28 mouse cellular contexts compared by ENCODE assay signal in the genomic region with DNA sequence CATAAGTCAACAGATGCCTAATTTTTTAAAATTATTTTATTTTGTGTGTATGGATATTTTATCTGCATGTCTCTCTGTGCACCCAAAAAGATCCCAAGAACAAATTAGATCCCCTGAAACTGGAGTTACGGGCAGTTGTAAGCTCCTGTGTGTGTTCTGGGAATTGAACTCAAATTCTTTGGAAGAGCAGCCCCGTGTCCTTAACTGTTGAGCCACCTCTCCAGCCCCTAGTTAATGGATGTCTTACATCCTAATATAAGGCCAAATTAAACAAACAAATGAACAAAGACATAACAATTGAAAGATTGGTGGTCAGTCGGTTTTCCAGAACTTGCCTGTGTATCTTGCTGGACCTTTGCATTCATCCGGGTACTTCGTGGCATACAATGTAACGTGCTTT.
"Had no signal": no experiment of that assay in that cellular context is flagged by ENCODE, and none has a peak within 500 bp of the region (broad histone marks: within the 10 kb centered on the region; RNA-seq: fewer than 3 reads in every experiment).

No protein-coding gene starts in this region.

- H3K9me3 ChIP-seq: embryonic facial prominence, embryonic 10.5 days; embryonic facial prominence, embryonic 12.5 days; embryonic facial prominence, embryonic 13.5 days; embryonic facial prominence, embryonic 15.5 days; forebrain, embryonic 10.5 days; forebrain, embryonic 12.5 days; forebrain, embryonic 13.5 days; forebrain, embryonic 15.5 days had no signal

- DNase-seq: cerebellum, adult 2 months; cerebellum, adult 8-10 months; cerebellum, adult 9-10 months; cerebellum, adult 9-11 months; cerebellum, postnatal 10 days; cerebellum, postnatal 25 days; cerebellum, postnatal 36 days; embryo, embryonic 11 days; forebrain, postnatal 0 days; gastrocnemius, adult 2 months; gastrocnemius, postnatal 10 days; gastrocnemius, postnatal 14 days; gastrocnemius, postnatal 25 days; gastrocnemius, postnatal 36 days; heart, adult 11 months; heart, adult 18-20 months; heart, adult 2 months had no signal

- H3K4me2 ChIP-seq: embryonic facial prominence, embryonic 12.5 days; embryonic facial prominence, embryonic 13.5 days; embryonic facial prominence, embryonic 15.5 days; forebrain, embryonic 12.5 days; forebrain, embryonic 13.5 days; forebrain, embryonic 15.5 days had no signal

- H3K36me3 ChIP-seq: embryonic facial prominence, embryonic 10.5 days; embryonic facial prominence, embryonic 12.5 days; embryonic facial prominence, embryonic 13.5 days; embryonic facial prominence, embryonic 15.5 days; forebrain, embryonic 10.5 days; forebrain, embryonic 12.5 days; forebrain, embryonic 15.5 days had no signal

- H3K4me1 ChIP-seq: embryonic facial prominence, embryonic 12.5 days; embryonic facial prominence, embryonic 13.5 days; embryonic facial prominence, embryonic 15.5 days had no signal

- ATAC-seq: forebrain, embryonic 13.5 days; forebrain, embryonic 14.5 days; forebrain, embryonic 15.5 days; forebrain, embryonic 16.5 days; forebrain, postnatal 0 days had no signal

- H3K27me3 ChIP-seq: embryonic facial prominence, embryonic 12.5 days; embryonic facial prominence, embryonic 13.5 days; embryonic facial prominence, embryonic 15.5 days had no signal

- H3K9ac ChIP-seq: embryonic facial prominence, embryonic 12.5 days; embryonic facial prominence, embryonic 13.5 days; embryonic facial prominence, embryonic 15.5 days; forebrain, embryonic 12.5 days; forebrain, embryonic 13.5 days; forebrain, embryonic 15.5 days; forebrain, postnatal 0 days had no signal

- H3K27ac ChIP-seq: embryonic facial prominence, embryonic 10.5 days; embryonic facial prominence, embryonic 12.5 days; embryonic facial prominence, embryonic 13.5 days; embryonic facial prominence, embryonic 15.5 days; forebrain, embryonic 10.5 days; forebrain, embryonic 12.5 days; forebrain, embryonic 13.5 days; forebrain, embryonic 15.5 days; gastrocnemius, adult 2 months; heart, adult 2 months had no signal

- H3K4me3 ChIP-seq: embryonic facial prominence, embryonic 10.5 days; embryonic facial prominence, embryonic 12.5 days; embryonic facial prominence, embryonic 13.5 days; embryonic facial prominence, embryonic 15.5 days; erythroblast, embryonic 14.5 days; forebrain, embryonic 10.5 days; forebrain, embryonic 12.5 days; forebrain, embryonic 13.5 days; forebrain, embryonic 15.5 days; gastrocnemius, adult 2 months; heart, adult 2 months had no signal
